Mouse (Mus musculus): ENCODE measurements around the gene Ahdc1.

Gene Ahdc1

DNA sequence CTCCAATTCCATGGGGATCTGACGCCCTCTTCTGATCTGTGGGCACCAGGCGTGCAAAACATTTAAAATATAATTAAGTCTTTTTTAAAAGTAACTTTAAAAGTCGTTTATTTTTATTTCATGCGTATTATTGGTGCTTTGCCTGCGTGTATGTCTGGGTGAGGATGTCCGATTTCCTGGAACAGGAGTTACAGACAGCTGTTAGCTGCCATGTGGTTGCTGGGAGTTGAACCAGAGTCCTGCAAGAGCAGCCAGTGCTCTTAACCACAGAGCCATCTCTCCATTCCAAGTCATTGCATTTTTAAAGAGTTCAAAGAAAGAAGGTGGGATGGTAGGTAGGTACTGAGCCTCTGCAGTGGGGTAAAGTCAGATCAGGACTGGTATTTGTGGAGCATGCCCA, 43.5 kb downstream of the Ahdc1 start:
- DNase-seq (ENCODE audit: low spot score), result no peak

DNA sequence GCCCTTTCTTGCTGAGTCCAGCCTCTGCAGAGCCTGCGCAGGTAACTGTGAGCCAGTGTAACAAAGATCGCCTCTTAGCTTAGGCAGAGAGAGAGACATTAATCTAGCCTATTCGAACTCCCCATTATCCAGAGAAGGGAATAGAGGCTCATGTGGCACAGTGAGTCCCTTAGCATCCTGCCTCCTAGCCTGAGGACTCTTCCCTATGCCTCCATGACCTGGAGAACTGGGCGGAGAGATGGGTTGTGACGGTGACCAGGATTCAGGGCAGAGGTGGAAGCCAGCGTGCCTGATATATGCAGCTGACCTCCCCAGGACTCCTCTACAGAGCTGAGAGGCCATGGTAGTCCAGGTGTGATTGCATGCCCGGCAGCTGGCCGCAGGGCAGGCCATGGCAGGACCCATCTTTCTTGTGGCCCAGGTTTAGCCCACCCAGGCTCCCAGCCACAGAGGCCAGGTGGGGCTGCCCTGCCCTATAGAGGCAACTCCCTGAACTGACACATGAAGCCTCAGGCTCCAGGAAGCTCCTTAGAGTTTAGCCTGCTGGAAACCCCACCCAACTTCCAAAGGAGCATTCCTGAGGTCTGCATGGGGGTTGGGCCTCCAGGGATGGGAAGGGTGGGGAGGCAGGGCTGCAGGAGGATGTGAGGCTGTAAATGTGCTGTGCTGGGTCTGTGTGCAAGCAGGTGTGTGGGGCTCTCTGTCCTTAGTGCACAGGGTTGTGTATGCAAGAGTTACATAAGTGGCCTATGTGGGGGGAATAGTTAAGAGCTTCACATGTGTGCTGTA, 44.3 kb downstream of the Ahdc1 start:
- no peak for DNase-seq (ENCODE audit: low spot score)

DNA sequence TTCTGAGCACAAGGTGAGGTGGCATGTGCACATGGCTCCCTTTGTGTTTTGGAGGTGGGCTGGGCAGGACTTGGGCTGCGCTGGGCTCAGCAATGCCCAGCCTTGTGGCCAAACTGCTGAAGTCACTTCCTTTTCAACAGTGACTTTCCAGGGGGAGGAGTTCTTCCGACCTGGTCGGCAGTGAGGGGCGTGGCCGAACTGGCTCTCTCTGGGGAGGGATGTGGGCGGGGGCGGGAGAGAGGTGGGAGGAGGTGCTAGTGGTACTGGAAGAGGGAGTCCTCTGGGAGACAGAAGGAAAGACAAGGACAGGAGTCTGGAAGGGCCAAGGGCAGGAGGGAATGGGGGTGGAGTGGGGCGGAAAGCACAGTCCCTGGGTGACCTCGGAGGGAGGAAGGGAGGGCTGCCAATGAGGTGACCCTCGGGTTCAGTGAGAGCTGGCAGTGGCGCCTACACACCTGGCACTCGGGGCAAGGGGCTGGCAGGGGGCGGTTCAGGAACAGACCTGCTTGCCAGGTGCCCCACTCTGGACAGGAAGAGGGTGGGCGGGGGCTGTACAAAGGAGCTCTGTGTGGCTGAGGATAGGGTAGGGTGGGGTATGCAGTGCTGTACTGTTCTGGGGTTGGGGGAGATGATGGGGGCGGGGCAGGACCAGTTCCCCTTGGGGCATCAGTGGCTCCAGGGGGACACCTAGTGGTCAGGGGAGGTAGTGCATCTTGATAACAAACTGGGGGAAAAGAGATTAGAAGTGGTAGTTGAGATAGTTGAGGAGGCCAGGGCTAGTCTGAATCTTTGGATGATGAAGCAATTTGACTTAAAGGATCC, 45.2 kb downstream of the Ahdc1 start:
- DNase-seq (ENCODE audit: low spot score), result no peak

DNA sequence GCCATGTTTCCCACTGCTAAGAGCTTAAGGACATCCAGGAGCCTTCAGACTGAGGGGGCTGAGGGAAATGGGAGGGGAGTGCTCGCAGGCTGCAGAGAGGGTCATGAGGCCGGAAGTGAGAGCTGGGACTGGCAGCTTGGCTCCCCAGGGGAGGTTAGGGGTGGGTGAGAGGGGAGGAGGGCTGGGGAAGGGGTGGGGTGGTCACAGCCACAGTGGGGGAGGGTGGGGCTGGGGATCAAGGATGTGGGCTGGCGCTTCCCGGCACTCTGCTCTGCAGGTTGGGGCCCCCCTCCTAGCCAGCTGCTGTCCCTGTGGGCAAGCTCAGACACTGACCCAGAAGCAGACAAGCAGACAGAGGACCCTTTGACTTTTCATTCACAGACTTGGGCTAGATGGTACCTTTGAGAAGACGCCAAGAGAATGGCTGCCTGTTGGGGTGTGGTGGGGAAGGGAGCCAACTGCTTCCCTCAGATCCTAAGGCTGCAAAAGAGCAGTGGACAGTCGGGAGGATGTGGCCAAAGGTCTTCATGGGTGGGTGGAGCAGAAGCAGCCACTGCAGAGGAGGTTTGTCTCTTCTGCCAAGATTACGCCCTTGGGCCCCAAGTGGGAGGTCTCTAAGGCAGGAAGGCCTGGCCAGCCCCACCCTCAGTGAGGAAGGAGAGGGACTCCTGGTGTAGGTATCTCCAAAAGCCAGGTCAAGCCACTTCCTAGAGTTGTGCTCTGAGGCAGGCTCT, 46.5 kb downstream of the Ahdc1 start:
- DNase-seq (ENCODE audit: low spot score), result no peak

DNA sequence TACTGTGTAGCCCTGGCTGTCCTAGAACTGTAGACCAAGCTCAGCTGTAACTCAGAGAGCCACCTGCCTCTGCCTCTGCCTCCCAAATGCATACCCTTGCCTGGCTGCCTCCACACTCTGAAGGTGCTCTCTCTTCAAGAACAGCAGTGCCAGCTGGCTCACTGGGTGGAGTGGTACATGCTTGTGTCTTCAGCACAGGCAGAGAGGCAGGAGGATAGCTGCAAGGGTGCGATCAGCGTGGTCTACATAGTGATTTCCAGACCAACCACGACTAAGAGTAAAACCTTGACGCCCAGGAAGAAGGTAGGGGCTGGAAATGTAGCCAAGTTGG, 47.0 kb downstream of the Ahdc1 start:
- no peak for DNase-seq (ENCODE audit: low spot score)

DNA sequence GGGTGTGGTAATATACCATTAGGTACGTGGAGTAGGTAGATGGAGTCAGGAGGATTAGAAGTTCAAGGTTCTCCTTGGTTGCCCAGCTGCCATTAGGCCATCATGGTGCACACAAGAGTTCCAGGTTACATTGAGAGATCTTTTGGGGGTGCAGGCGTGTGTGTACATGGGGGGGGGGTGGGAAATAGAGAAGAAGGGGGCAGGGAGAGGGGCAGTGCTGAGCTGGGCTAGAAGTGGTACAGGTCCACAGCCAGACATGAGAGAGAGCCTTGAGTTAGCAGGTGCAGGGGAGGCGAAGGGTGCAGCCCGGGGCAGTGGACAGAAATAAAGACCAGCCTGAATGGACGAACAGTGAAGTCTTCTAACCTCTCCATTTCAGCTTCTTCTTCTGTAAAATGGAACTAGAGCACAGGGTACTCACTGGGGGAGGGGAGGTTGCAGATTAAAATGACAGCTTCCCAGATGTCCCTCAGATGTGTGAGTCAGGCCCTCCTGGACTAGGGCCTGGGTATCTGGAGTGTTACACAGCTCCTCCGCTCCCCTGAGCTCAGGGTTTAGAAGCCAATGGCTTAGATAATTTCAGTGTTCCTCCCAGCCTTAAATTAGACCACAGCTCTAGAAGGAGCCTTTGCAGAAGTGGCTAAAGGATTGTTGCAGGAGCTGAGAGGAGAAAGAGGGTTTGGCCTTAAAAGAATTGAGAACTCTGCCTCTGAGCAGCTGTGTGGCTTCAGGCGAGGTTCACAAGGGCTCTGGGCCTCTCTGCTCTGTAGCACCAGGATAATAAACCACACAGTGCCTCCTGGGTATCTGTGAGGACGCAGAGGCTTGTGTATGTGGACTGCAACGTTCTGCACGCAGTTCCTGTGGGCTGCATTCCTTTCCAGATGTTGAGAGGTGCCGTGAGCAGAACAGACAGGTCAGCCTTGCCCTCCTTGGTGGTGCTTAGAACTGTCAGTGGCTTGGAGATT, 47.7 kb downstream of the Ahdc1 start:
- DNase-seq (ENCODE audit: low spot score), result no peak

DNA sequence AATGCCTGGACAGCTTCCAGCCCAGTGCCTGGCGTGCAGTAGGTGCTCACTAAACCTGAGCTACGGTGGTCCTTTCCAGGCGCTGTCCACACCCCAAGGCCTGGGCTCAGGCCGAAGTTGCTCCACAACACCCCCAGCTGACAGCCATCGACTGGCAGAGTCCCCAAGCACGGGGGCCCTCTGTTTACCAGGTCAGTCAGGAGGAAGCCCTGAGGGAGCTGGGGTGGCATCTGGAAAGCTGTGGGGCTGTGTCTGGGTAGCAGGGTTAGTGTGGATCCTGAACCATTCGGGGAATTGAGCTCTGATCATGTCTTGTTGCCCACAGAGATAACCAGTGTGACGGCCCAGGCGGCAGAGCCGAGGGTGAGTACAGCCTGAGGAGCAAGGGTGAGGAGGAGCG, 49.6 kb downstream of the Ahdc1 start:
- no peak for DNase-seq (ENCODE audit: low spot score)

DNA sequence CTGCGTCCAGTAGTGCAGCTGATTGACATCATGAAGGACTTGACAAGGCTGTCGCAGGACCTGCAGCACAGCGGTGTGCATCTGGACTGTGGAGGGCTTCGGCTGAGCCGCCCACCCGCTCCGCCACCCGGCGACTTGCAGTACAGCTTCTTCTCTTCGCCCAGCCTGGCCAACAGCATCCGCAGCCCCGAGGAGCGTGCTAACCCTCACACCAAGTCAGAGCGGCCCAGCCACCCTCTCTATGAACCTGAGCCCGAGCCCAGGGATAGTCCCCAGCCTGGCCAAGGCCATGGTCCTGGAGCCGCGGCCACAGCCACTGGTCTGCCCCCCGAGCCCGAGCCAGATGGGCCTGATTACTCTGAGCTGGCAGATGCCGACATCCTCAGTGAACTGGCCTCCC, 50.7 kb downstream of the Ahdc1 start:
- no peak for DNase-seq (ENCODE audit: low spot score)

DNA sequence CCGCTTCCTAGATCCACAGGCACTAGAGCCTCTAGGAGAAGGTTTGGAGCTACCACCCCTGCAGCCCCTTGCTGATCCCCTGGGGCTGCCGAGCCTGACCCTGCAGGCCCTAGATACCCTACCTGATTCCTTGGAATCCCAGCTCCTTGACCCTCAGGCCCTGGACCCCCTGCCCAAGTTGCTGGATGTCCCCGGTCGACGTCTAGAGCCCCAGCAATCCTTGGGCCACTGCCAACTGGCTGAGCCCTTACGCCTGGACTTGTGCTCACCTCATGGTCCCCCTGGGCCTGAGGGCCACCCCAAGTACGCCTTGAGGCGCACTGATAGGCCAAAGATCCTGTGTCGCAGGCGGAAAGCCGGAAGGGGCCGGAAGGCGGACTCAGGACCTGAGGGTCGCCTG, 51.2 kb downstream of the Ahdc1 start:
- DNase-seq (ENCODE audit: low spot score), result no peak

DNA sequence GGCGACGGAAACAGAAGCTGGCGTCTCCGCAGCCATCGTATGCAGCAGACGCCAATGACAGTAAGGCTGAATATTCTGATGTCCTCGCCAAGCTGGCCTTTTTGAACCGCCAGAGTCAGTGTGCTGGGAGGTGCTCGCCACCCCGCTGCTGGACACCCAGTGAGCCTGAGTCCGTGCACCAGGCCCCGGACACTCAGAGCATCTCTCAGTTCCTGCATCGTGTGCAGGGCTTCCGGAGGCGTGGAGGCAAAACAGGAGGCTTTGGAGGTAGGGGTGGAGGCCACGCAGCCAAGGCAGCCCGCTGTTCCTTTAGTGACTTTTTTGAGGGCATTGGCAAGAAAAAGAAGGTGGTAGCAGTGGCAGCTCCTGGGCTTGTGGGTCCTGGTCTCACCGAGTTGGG, 52.1 kb downstream of the Ahdc1 start:
- no peak for DNase-seq (ENCODE audit: low spot score)

DNA sequence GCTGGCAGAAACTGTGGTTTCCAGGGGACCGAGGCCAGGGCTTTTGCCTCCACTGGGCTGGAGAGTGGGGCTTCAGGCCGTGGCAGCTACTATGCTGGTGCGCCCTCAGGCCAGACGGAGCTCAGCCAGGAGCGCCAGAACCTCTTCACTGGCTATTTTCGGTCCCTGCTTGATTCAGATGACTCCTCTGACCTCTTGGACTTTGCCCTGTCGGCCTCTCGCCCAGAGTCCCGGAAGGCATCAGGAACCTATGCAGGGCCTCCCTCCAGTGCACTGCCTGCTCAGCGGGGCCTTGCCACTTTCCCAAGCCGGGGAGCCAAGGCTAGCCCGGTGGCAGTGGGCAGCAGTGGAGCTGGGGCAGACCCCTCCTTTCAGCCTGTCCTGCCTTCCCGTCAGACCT, 52.7 kb downstream of the Ahdc1 start:
- DNase-seq (ENCODE audit: low spot score), result no peak

DNA sequence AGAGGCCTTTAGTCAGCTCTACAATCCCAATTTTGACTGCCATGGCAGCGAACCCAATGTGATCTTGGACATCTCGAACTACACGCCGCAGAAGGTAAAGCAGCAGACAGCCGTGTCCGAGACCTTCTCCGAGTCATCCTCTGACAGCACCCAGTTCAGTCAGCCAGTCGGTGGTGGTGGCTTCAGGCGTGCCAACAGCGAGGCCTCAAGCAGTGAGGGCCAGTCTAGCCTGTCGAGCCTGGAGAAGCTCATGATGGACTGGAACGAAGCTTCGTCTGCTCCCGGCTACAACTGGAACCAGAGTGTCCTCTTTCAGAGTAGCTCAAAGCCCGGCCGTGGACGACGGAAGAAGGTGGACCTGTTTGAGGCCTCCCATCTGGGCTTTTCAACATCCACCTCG, 53.7 kb downstream of the Ahdc1 start:
- no peak for DNase-seq (ENCODE audit: low spot score)

DNA sequence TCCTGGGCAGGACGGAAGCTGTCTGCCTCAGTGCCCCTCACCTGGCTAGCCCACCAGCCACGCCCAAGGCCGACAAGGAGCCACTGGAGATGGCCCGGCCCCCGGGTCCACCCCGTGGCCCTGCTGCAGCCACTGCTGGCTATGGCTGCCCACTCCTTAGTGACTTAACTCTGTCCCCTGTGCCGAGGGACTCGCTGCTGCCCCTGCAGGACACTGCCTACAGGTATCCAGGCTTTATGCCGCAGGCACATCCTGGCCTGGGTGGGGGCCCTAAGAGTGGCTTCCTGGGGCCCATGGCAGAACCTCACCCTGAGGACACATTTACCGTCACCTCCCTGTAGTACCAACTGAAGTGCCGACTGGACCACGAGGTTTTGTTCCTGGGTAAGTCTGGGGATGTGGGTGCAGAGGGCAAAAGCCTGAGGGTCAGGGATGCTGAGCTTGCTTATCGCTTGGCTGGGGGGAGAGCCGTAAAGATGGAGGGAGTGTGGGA, 54.9 kb downstream of the Ahdc1 start:
- DNase-seq (ENCODE audit: low spot score), result no peak

DNA sequence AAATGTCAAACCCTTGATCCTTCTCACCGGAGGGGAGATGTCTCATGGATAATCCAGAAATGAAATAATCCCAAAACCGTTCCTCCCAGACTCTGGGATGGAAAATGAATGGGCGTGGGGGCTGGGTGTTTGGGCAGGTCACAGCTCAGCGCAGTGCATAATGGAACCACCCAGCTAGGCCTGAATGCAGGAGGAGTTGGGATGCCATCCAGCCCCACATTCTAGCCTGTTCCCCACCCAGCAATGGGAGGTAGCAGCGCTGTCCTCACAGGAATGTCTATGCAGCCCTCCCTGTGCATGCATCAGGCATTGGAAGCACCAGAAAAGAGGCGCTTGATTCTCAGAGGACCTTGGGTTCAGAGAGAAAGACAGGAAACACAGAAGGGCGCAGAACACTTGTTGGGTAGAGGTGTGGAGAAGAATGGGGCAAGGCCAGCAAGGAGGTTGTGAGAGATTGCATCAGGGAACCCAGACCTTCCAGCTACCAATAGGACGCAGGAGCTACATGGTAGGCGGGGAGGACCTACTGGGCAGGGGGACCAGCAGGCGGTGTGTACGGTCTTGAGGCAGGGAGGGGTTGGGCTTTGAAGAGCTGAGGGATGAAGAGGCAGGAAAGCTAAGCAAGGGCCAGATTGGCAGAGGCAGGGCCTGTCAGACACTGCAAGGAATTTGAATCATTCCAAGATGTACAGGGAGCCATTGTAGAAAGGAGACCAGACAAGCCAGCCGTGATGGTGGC, 57.5 kb downstream of the Ahdc1 start:
- no peak for DNase-seq (ENCODE audit: low spot score)

DNA sequence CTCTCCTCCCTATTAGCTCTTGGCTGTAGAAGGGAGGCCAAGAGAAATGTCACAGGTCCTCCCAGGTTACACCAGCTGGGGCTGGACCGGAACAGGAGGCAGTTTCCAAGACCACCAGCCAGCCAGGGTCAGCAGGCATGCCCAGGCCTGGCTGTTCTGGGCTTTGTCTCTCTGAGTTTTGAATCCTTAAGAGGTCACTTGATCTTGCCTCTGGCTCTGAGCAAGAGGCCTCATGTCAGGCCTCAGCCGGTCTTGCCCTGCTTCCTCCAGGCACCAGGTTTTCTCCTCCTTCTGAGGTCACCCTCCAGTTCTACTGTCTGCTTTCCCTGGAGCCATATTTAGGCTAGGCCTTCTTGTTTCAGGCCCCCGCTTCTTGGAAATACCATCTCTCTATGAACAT, 59.3 kb downstream of the Ahdc1 start:
- DNase-seq (ENCODE audit: low spot score), result no peak

DNA sequence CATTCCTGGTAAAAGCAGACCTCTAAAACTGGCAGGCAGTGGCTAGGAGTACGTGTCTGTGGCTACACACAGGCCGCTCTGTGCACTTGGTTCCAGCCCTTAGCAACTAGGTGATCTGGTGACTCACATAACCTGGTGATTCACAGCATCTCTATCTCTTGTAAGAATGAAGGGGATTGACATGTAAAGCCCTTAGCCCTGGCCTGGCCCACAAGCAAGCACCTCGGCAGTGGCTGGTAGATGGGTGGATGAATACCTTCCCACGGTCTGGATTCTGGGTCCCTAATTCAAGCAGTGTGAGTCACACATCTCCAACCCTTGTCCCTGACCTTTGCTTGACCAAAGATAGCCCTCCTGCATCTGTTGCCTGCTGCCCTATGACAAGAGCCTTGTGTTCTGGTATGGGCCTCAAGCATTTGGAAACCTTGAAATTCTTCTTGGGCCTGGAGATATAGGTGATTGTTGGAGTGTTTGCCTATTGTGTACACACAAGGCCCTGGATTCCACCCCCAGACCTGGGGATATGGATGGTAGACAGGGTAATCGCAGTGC, 59.8 kb downstream of the Ahdc1 start:
- no peak for DNase-seq (ENCODE audit: low spot score)

DNA sequence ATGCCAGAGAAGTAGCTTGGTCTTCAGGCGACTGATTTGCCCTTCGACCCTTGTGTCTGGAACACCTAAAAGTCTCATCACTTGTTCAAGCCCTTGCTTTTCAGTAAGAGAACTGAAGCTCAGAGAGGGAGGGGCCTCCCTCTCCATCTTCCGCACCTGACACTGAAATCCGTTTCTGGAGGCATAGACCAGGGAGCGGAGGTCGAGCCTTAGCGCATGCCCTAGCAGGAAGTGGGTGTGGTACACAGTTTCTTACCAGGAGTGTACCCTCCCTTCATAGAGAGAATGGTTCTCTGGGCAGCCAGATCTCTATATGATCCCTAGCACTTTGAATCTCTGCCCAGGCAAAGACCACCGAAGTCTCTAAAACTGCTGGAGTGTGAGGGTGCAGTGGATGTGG, 62.1 kb downstream of the Ahdc1 start:
- DNase-seq (ENCODE audit: low spot score), result no peak

DNA sequence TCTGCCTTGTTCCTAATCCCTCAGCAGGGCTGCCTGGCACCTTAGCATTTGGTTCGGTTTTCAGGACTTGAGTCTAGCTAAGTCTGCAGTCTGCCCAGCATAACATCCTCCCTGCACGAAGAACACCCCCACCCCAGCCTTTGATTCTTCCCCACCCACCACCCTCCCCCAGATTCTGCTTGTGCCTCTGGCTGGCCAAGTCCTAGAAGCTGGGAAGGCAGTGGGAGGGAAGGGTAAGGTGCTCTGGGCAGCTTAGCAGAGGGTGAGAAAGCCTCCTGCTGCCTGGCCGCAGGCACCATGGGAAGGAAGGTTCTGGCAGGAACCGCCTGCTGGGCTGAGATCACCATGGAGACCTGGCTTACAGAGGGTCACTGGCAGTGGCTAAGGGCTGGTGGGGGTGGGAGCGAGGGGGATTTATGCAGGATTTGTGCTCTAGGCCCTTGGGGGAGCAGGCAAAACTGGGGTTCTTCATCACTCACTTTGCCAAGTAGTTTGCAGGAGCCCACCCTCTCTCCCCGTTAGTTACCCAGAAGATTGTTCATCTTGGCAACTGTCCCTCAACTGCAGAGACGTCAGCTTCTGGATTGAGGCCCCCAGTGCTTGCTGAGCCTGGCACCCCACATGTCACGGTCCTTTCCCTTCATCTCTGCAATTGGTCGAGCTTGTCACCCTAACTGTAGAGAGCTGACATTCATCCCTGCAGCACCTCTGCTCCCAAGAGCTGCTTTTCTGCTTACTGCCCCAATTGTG, 63.2 kb downstream of the Ahdc1 start:
- no peak for DNase-seq (ENCODE audit: low spot score)

DNA sequence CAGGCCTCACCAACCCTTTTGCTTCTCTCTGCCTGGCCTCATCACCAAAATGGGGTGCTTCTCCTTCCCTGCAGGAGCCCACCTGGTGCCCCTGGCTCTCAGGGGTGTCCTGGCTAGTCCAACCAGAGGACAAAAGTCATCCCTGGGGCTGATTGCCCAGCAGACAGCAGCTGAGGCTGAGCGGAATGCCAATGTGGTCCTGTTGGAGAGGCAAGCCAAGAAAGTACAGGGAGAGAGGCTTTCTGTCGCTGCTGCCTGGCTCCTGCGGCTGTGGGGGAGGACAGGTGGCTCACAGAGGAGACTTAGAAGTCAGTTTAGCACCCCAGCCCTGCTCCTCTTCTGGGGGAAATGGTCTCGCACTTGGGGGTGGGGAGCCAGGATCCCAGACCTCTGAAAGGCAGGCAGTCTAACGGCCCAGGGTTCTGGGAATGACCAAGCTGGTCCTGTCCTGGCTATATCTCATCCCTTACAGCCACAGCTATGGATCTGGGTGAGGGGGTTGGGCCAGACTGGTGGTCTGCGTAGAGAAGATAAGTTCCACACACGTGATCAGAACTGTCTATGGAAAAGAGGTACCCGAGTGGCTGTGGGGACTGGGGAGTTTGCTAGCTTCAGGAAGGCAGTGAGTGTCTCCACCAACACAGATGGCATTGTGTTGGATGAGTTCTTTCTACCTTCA, 64.0 kb downstream of the Ahdc1 start:
- DNase-seq (ENCODE audit: low spot score), result no peak

All from left cerebral cortex, adult 11 months (tissue).